Mouse (Mus musculus) megakaryocyte, embryonic 14.5 days (primary cell): ENCODE results near the gene Vmn2r22. TPM values are rescaled to one million over a fixed set of nuclear protein-coding genes. Genes with fewer than 3 reads are reported as not detected.
"Not testable (repeated sequence)": the region's sequence is repeated elsewhere in the genome, so short reads cannot be mapped to it uniquely, and the experiment has no call there.

ENCODE experiments used
- H3K27me3 ChIP-seq: replicated peaks from 2 replicates; pipeline ENCODE3; 2012; ENCODE audit warnings: inconsistent platforms
- H3K36me3 ChIP-seq: replicated peaks from 2 replicates; pipeline ENCODE3; 2012; ENCODE audit warnings: low read length, inconsistent platforms, mixed read lengths
- H3K4me1 ChIP-seq: 2 replicates; pipeline ENCODE4 v1.6.1; 2012; ENCODE audit warnings: inconsistent platforms
- H3K4me3 ChIP-seq: replicated peaks from 2 replicates; pipeline ENCODE3; 2012; ENCODE audit warnings: moderate library complexity, mild to moderate bottlenecking, inconsistent platforms
- H3K9me3 ChIP-seq: 2 replicates; pipeline ENCODE4 v1.6.1; 2012; ENCODE audit warnings: inconsistent platforms
- FLI1 ChIP-seq: IDR thresholded peaks from 2 replicates; pipeline ENCODE4 v1.6.1; 2012; ENCODE audit warnings: low read length, inconsistent platforms, mixed read lengths
- GATA1 ChIP-seq: IDR thresholded peaks from 3 replicates; pipeline ENCODE4 v1.6.1; 2012; ENCODE audit warnings: mixed read lengths, low read length, inconsistent platforms, borderline replicate concordance
- polyA plus RNA-seq: library from polyadenylated mRNA; stranded (reverse); fragments of >175 nt; gene quantifications from 2 replicates; pipeline ENCODE4 v1.2.3, GENCODE M21; 2012; ENCODE audit warnings: low replicate concordance; ENCODE audit not compliant: insufficient read depth

The Vmn2r22 gene
- polyA plus RNA-seq, result not detected in 2 replicates

- H3K27me3 ChIP-seq, H3K4me3 ChIP-seq, H3K36me3 ChIP-seq, H3K4me1 ChIP-seq, H3K9me3 ChIP-seq: not testable (repeated sequence)
Measured at GRCm38 (mm10) chr6:123650625-123651024, at the start of gene Vmn2r22. Gene Vmn2r22, minus strand, starts transcription at chr6:123650725.

GRCm38 (mm10) chr6:123697213-123697612 lies 46.7 kb upstream of the Vmn2r22 start:
- H3K4me1 ChIP-seq, result no peaks in the 10 kb centered on the region
- no peaks in the 10 kb centered on the region for H3K27me3 ChIP-seq
- no peaks in the 10 kb centered on the region for H3K36me3 ChIP-seq
- no peak overlapping the region for H3K4me3 ChIP-seq
- TF ChIP-seq FLI1 (no peak), GATA1 (no peak)
- no peaks in the 10 kb centered on the region for H3K9me3 ChIP-seq

GRCm38 (mm10) chr6:123696639-123697038 lies 46.1 kb upstream of the Vmn2r22 start:
- H3K27me3 ChIP-seq, H3K4me3 ChIP-seq, H3K4me1 ChIP-seq, H3K9me3 ChIP-seq, H3K36me3 ChIP-seq: not testable (repeated sequence)

- Histone ChIP-seq H3K36me3 (no peaks in the 10 kb centered on the region), H3K27me3 (no peaks in the 10 kb centered on the region), H3K4me1 (no peaks in the 10 kb centered on the region), H3K4me3 (no peak overlapping the region), H3K9me3 (no peaks in the 10 kb centered on the region)
- TF ChIP-seq GATA1, result no peak
- no peak for TF ChIP-seq FLI1
Measured at GRCm38 (mm10) chr6:123657040-123657439, 6.5 kb upstream of the Vmn2r22 start.

- not testable (repeated sequence) for H3K9me3 ChIP-seq, H3K36me3 ChIP-seq, H3K4me3 ChIP-seq, H3K4me1 ChIP-seq, H3K27me3 ChIP-seq
Measured at GRCm38 (mm10) chr6:123639394-123639793, 11.1 kb downstream of the Vmn2r22 start.

GRCm38 (mm10) chr6:123623784-123624183 lies 26.7 kb downstream of the Vmn2r22 start:
- not testable (repeated sequence) for H3K4me1 ChIP-seq, H3K9me3 ChIP-seq, H3K27me3 ChIP-seq, H3K4me3 ChIP-seq, H3K36me3 ChIP-seq

GRCm38 (mm10) chr6:123588368-123588767 lies 62.2 kb downstream of the Vmn2r22 start:
- H3K4me1 ChIP-seq, H3K4me3 ChIP-seq, H3K36me3 ChIP-seq, H3K9me3 ChIP-seq, H3K27me3 ChIP-seq: not testable (repeated sequence)

- not testable (repeated sequence) for H3K9me3 ChIP-seq, H3K4me1 ChIP-seq, H3K36me3 ChIP-seq, H3K27me3 ChIP-seq, H3K4me3 ChIP-seq
Measured at GRCm38 (mm10) chr6:123587796-123588328, 62.7 kb downstream of the Vmn2r22 start.

GRCm38 (mm10) chr6:123583988-123584387 lies 66.5 kb downstream of the Vmn2r22 start:
- not testable (repeated sequence) for H3K4me3 ChIP-seq, H3K36me3 ChIP-seq, H3K27me3 ChIP-seq, H3K9me3 ChIP-seq, H3K4me1 ChIP-seq

GRCm38 (mm10) chr6:123574698-123575097 lies 75.8 kb downstream of the Vmn2r22 start:
- H3K9me3 ChIP-seq, H3K4me3 ChIP-seq, H3K4me1 ChIP-seq, H3K27me3 ChIP-seq, H3K36me3 ChIP-seq: not testable (repeated sequence)

Other genes with a start within 250 kb of the Vmn2r22 start
- gene Vmn2r20, start 232.6 kb downstream of the Vmn2r22 start, polyA plus RNA-seq, result not detected in 2 replicates
- gene Vmn2r21, start 117.3 kb downstream of the Vmn2r22 start, polyA plus RNA-seq, result not detected in 2 replicates
- gene Vmn2r23, start 51.9 kb upstream of the Vmn2r22 start, polyA plus RNA-seq, result not detected in 2 replicates
- not detected in 2 replicates for gene Vmn2r24, start 128.2 kb upstream of the Vmn2r22 start, polyA plus RNA-seq
- not detected in 2 replicates for gene Vmn2r25, start 202.7 kb upstream of the Vmn2r22 start, polyA plus RNA-seq